Comparison of ENCODE assay signal across 16 mouse cellular contexts in the genomic region with DNA sequence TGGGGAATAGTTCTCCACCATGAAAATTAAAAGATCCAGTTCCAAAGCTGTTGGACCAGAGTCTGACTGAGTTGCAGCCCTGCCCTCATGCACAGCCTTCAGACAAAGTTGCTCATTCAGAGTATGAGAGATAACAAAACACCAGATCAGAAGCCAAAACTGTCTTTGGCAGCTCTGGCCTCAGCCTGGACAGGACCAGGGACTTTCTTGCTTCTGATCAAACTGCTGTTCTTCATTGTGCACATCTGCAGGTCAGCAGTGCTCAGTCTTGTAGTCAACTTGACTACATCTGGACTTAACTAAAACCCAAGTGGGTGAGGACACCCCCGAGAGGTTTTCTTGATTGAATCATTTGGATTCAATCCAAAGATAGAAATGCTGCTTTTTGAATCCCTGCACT.
DNase-seq lines count a peak whose midpoint lies in the region; TF ChIP-seq lines count a peak whose summit lies in the region.
"Had no signal": no experiment of that assay in that cellular context is flagged by ENCODE, and none has a peak within 500 bp of the region (broad histone marks: within the 10 kb centered on the region; RNA-seq: fewer than 3 reads in every experiment).

No protein-coding gene starts in this region.

- peak; percentile 39 for DNase-seq in gastrocnemius, adult 2 months
- DNase-seq in gastrocnemius, postnatal 10 days = no peak
- DNase-seq in 3T3-L1 (ENCODE audit: low read depth, low spot score) (peak; percentile 68), adipocyte (ENCODE audit: low spot score) (peak; percentile 5)
- DNase-seq in gastrocnemius, postnatal 14 days = peak; percentile 24
- DNase-seq in c-Kit-positive CD71-positive TER-119-positive erythroid progenitor cells, embryonic 14.5 days (ENCODE audit: low spot score) = no peak
- DNase-seq in B cell, adult 2 months = no peak
- DNase-seq: cerebellum, adult 9-10 months; embryo, embryonic 11 days; kidney, adult 11 months; lung, adult 2 months; retina, postnatal 1 day; thymus, adult 18-20 months had no signal

- TF ChIP-seq CTCF in gastrocnemius, adult 2 months (IDR thresholded peaks at IDR 0.05) = no peak

- no peak overlapping the region for H3K27ac ChIP-seq in gastrocnemius, adult 2 months
- H3K27ac ChIP-seq: kidney, postnatal 0 days; macrophage; neural tube, embryonic 15.5 days had no signal

- intact Hi-C loops in gastrocnemius, adult 2 months (cut with DNase I) = no loop called here
- intact Hi-C loops in gastrocnemius, postnatal 14 days (cut with DNase I; ENCODE audit: low total_unique reads) = no loop called here

- H3K4me3 ChIP-seq in gastrocnemius, adult 2 months = no peak overlapping the region
- H3K4me3 ChIP-seq: neural tube, embryonic 15.5 days had no signal

Comparison
In these comparisons a context has a peak if more than half of its experiments do, and no peak if none do; other contexts are left out.
1. DNase-seq: peak in gastrocnemius, adult 2 months (single experiment), 3T3-L1 (single experiment), adipocyte (single experiment) and gastrocnemius, postnatal 14 days (single experiment); none in gastrocnemius, postnatal 10 days (single experiment), c-Kit-positive CD71-positive TER-119-positive erythroid progenitor cells, embryonic 14.5 days (single experiment) and B cell, adult 2 months (0 of 2).